Mouse (Mus musculus): Measurements from ENCODE around the gene Ddit4. TPM values are rescaled to one million over a fixed set of nuclear protein-coding genes. Genes with fewer than 3 reads are reported as not detected.

Ddit4 gene
- polyA plus RNA-seq (2012; rRNA removed; ENCODE audit: low replicate concordance): 44.1 and 54.1 TPM in 2 replicates

GRCm38 (mm10) chr10:59951211-59952151 is at the start of gene Ddit4:
Gene Ddit4 (minus strand): TSS chr10:59951834.

Other genes starting within 250 kb of the Ddit4 start
- gene Micu1, start 249.4 kb downstream of the Ddit4 start, polyA plus RNA-seq (2012; rRNA removed; ENCODE audit: low replicate concordance): 79.4 and 119 TPM in 2 replicates
- gene Dnajb12, start 72.3 kb downstream of the Ddit4 start, polyA plus RNA-seq (2012; rRNA removed; ENCODE audit: low replicate concordance): 54.7 and 66.9 TPM in 2 replicates
- gene Ascc1, start 51.0 kb upstream of the Ddit4 start, polyA plus RNA-seq (2012; rRNA removed; ENCODE audit: low replicate concordance): 11.4 and 15.5 TPM in 2 replicates
- 24.6 and 35.6 TPM in 2 replicates for gene Anapc16, start 51.3 kb upstream of the Ddit4 start, polyA plus RNA-seq (2012; rRNA removed; ENCODE audit: low replicate concordance)
- gene Spock2, start 154.4 kb upstream of the Ddit4 start, polyA plus RNA-seq (2012; rRNA removed; ENCODE audit: low replicate concordance): 2.3 and 3.2 TPM in 2 replicates